Mouse (Mus musculus) adrenal gland, postnatal 0 days (tissue): Measurements from ENCODE around the gene Alkal2. TPM values are rescaled to one million over a fixed set of nuclear protein-coding genes. Genes with fewer than 3 reads are reported as not detected.

ENCODE experiments used
- polyA plus RNA-seq: library from polyadenylated mRNA; unstranded; fragments of >200 nt; fragmentation: Nextera tagmentation; extraction: Ambion mirVana; gene quantifications from 2 replicates; pipeline ENCODE4 v1.2.1, GENCODE M21; 2015

Alkal2 gene
- 2.0 and 3.6 TPM in 2 replicates for polyA plus RNA-seq

GRCm38 (mm10) chr12:30883986-30884621 lies at the start of gene Alkal2:
Alkal2 (plus strand) TSS chr12:30884322.

GRCm38 (mm10) chr12:30911261-30912047 lies 27.3 kb downstream of the Alkal2 start, which contains the start of the genes Acp1 and Sh3yl1:
Acp1 (minus strand) TSS chr12:30911589.
Sh3yl1 (plus strand) TSS chr12:30911668.

Other genes with a start within 250 kb of the Alkal2 start
- 138 and 164 TPM in 2 replicates for gene Acp1, start 27.3 kb downstream of the Alkal2 start, polyA plus RNA-seq
- gene Sh3yl1, start 27.3 kb downstream of the Alkal2 start, polyA plus RNA-seq = 12.9 and 15.5 TPM in 2 replicates
- 1.0 and 1.7 TPM in 2 replicates for gene Fam110c, start 189.5 kb downstream of the Alkal2 start, polyA plus RNA-seq